Mouse (Mus musculus): ENCODE data around the gene Olfr1256. TPM values are rescaled to one million over a fixed set of nuclear protein-coding genes. Genes with fewer than 3 reads are reported as not detected.

The Olfr1256 gene
- total RNA-seq (2014; fragmentation: Nextera tagmentation) (not detected in 2 replicates), total RNA-seq (2017) (not detected in 2 replicates)

DNA sequence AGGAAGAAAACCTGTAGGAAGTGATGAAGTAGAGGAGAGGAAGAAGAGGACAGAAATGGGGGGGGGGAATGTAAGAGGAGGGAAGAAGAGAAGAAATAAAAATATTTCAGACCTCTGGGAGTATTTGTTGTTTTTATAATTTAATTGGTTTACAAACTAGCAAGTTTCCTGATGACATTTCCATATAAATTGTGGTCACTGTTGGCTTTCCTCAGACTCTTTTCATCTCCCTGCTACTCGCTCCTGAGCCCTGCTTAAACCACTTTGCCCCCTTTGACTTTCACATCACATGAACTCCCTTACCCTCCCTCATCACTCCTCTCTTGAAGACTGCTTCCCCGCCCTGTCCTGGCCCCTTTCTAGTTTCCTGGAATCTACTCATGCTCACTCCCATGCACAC lies at the start of gene Olfr1256:
Gene Olfr1256, minus strand, starts transcription at position 101 of the 400 bp plus-strand sequence.
- no peak for ATAC-seq (replicated peaks; ENCODE audit: low FRiP score, low TSS enrichment, poor library complexity, severe bottlenecking)

DNA sequence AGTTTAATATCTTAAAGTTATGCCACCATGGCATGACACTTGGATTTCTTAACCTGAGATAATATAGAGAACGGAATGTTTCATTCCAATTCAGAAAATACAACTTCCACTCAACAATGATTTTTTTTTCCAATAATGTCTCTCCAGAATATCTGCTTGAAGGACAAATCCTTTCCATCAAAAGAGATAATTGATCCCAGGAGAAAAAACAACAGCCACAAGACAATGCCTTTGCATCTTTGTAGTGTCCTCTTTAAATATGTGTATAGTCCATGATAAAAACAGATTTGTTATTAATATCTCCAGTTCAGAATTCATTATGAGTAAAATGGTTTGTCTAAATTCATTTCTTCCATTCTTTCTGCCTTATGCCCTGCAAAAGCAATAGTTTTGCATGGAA lies 36.8 kb upstream of the Olfr1256 start, which contains the start of gene Olfr1257:
Gene Olfr1257, plus strand, starts transcription at position 301 of the 400 bp plus-strand sequence.
- ATAC-seq (replicated peaks; ENCODE audit: low FRiP score, low TSS enrichment, poor library complexity, severe bottlenecking) = no peak

GRCm38 (mm10) chr2:89849230-89849629 lies 7.9 kb upstream of the Olfr1256 start:
- no peak for ATAC-seq (replicated peaks; ENCODE audit: low FRiP score, low TSS enrichment, poor library complexity, severe bottlenecking)

GRCm38 (mm10) chr2:89848105-89848504 lies 6.8 kb upstream of the Olfr1256 start, which contains the start of gene Olfr48:
Gene Olfr48, minus strand, starts transcription at chr2:89848205.
- no peak for ATAC-seq (replicated peaks; ENCODE audit: low FRiP score, low TSS enrichment, poor library complexity, severe bottlenecking)

DNA sequence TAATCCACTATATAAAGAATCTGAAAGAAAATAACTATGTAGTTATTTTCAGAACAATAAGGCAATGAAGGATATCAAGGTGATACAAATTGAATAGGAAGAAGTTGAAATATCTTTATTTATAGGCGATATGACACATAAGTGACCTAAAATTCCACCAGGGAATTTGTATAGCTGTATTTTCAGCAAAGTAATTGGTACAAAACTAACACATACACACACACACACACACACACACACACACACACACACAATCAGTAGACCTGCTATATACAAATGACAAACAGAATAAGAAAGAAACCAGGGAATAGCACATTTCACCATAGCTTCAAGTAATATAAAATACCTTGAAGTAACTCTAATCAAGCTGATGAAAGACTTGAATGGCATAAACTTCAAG lies 21.1 kb downstream of the Olfr1256 start:
- ATAC-seq (replicated peaks; ENCODE audit: low FRiP score, low TSS enrichment, poor library complexity, severe bottlenecking) = no peak

DNA sequence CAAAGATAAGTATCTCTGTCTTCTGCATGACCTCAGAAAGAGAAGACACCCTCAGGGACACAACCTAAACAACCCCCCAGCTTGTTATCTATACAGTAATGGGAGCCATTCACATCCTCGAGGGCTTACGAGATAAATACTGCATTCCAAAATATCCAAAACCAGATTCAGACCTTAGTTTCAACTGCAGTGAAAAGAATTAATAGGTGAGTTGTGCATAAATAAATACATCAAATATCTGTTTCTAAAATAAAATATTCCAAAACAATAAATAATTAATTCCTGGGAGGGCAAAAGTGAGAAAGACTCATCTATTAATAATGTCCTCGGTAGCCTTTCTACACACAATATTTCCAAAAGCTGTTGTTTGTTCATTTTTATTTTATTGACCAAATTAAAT lies 29.6 kb downstream of the Olfr1256 start, which contains the start of gene Olfr1255:
Gene Olfr1255, plus strand, starts transcription at position 301 of the 400 bp plus-strand sequence.
- no peak for ATAC-seq (replicated peaks; ENCODE audit: low FRiP score, low TSS enrichment, poor library complexity, severe bottlenecking)

DNA sequence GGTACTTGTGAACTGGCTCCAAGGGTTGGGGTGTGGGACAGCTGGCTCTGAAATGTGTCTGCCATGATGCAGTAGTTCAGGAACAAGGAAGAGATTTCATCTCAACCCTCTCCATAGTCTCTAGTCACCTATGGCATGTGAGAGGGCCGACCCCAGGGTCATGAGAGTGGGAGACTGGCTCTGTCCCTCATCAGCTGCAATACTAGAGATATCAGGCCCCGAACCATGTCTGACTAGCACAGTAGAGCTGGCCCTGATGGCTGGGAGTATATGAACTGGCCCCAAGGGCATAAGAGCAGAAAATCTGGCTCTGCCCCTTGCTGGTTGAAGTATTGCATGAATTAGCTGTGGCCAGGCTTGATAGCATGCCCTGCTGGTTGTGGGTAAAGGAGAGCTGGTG lies 30.6 kb downstream of the Olfr1256 start:
- ATAC-seq (replicated peaks; ENCODE audit: low FRiP score, low TSS enrichment, poor library complexity, severe bottlenecking) = no peak

- ATAC-seq (replicated peaks; ENCODE audit: low FRiP score, low TSS enrichment, poor library complexity, severe bottlenecking) = no peak
Measured at GRCm38 (mm10) chr2:89799583-89799982, 41.8 kb downstream of the Olfr1256 start.

- ATAC-seq (replicated peaks; ENCODE audit: low FRiP score, low TSS enrichment, poor library complexity, severe bottlenecking) = no peak
Measured at GRCm38 (mm10) chr2:89793519-89793918, 47.8 kb downstream of the Olfr1256 start, which contains the start of gene Olfr1254. Gene Olfr1254, minus strand, starts transcription at chr2:89793619.

Other genes with a start within 250 kb of the Olfr1256 start
- not detected in 2 replicates for gene Olfr1246, start 248.4 kb downstream of the Olfr1256 start, total RNA-seq (2014; fragmentation: Nextera tagmentation)
- not detected in 2 replicates for gene Olfr1246, start 248.4 kb downstream of the Olfr1256 start, total RNA-seq (2017)
- gene Olfr1247, start 227.4 kb downstream of the Olfr1256 start, total RNA-seq (2014; fragmentation: Nextera tagmentation) = not detected in 2 replicates
- gene Olfr1247, start 227.4 kb downstream of the Olfr1256 start, total RNA-seq (2017) = not detected in 2 replicates
- not detected in 2 replicates for gene Olfr1248, start 223.3 kb downstream of the Olfr1256 start, total RNA-seq (2014; fragmentation: Nextera tagmentation)
- gene Olfr1248, start 223.3 kb downstream of the Olfr1256 start, total RNA-seq (2017) = not detected in 2 replicates
- not detected in 2 replicates for gene Olfr1249, start 206.6 kb downstream of the Olfr1256 start, total RNA-seq (2014; fragmentation: Nextera tagmentation)
- not detected in 2 replicates for gene Olfr1249, start 206.6 kb downstream of the Olfr1256 start, total RNA-seq (2017)
- not detected in 2 replicates for gene Olfr1250, start 180.1 kb downstream of the Olfr1256 start, total RNA-seq (2014; fragmentation: Nextera tagmentation)
- gene Olfr1250, start 180.1 kb downstream of the Olfr1256 start, total RNA-seq (2017) = not detected in 2 replicates
- gene Olfr1251, start 169.6 kb downstream of the Olfr1256 start, total RNA-seq (2014; fragmentation: Nextera tagmentation) = not detected in 2 replicates
- gene Olfr1251, start 169.6 kb downstream of the Olfr1256 start, total RNA-seq (2017) = not detected in 2 replicates
- not detected in 2 replicates for gene Olfr1252, start 116.5 kb downstream of the Olfr1256 start, total RNA-seq (2014; fragmentation: Nextera tagmentation)
- not detected in 2 replicates for gene Olfr1252, start 116.5 kb downstream of the Olfr1256 start, total RNA-seq (2017)
- gene Olfr1253, start 84.5 kb downstream of the Olfr1256 start, total RNA-seq (2014; fragmentation: Nextera tagmentation) = not detected in 2 replicates
- not detected in 2 replicates for gene Olfr1253, start 84.5 kb downstream of the Olfr1256 start, total RNA-seq (2017)
- gene Olfr1254, start 47.9 kb downstream of the Olfr1256 start, total RNA-seq (2014; fragmentation: Nextera tagmentation) = not detected in 2 replicates
- not detected in 2 replicates for gene Olfr1254, start 47.9 kb downstream of the Olfr1256 start, total RNA-seq (2017)
- not detected in 2 replicates for gene Olfr1255, start 29.5 kb downstream of the Olfr1256 start, total RNA-seq (2014; fragmentation: Nextera tagmentation)
- not detected in 2 replicates for gene Olfr1255, start 29.5 kb downstream of the Olfr1256 start, total RNA-seq (2017)
- not detected in 2 replicates for gene Olfr48, start 6.7 kb upstream of the Olfr1256 start, total RNA-seq (2014; fragmentation: Nextera tagmentation)
- not detected in 2 replicates for gene Olfr48, start 6.7 kb upstream of the Olfr1256 start, total RNA-seq (2017)
- not detected in 2 replicates for gene Olfr1257, start 36.9 kb upstream of the Olfr1256 start, total RNA-seq (2014; fragmentation: Nextera tagmentation)
- not detected in 2 replicates for gene Olfr1257, start 36.9 kb upstream of the Olfr1256 start, total RNA-seq (2017)
- not detected in 2 replicates for gene Olfr1258, start 85.8 kb upstream of the Olfr1256 start, total RNA-seq (2014; fragmentation: Nextera tagmentation)
- gene Olfr1258, start 85.8 kb upstream of the Olfr1256 start, total RNA-seq (2017) = not detected in 2 replicates
- not detected in 2 replicates for gene Olfr1259, start 107.1 kb upstream of the Olfr1256 start, total RNA-seq (2014; fragmentation: Nextera tagmentation)
- gene Olfr1259, start 107.1 kb upstream of the Olfr1256 start, total RNA-seq (2017) = not detected in 2 replicates
- not detected in 2 replicates for gene Olfr1260, start 132.8 kb upstream of the Olfr1256 start, total RNA-seq (2014; fragmentation: Nextera tagmentation)
- not detected in 2 replicates for gene Olfr1260, start 132.8 kb upstream of the Olfr1256 start, total RNA-seq (2017)
- gene Olfr1261, start 149.7 kb upstream of the Olfr1256 start, total RNA-seq (2014; fragmentation: Nextera tagmentation) = not detected in 2 replicates
- not detected in 2 replicates for gene Olfr1261, start 149.7 kb upstream of the Olfr1256 start, total RNA-seq (2017)
- gene Olfr1262, start 158.6 kb upstream of the Olfr1256 start, total RNA-seq (2014; fragmentation: Nextera tagmentation) = not detected in 2 replicates
- gene Olfr1262, start 158.6 kb upstream of the Olfr1256 start, total RNA-seq (2017) = not detected in 2 replicates
- gene Olfr1263, start 170.6 kb upstream of the Olfr1256 start, total RNA-seq (2014; fragmentation: Nextera tagmentation) = not detected in 2 replicates
- gene Olfr1263, start 170.6 kb upstream of the Olfr1256 start, total RNA-seq (2017) = not detected in 2 replicates
- gene Olfr1264, start 184.0 kb upstream of the Olfr1256 start, total RNA-seq (2014; fragmentation: Nextera tagmentation) = not detected in 2 replicates
- gene Olfr1264, start 184.0 kb upstream of the Olfr1256 start, total RNA-seq (2017) = not detected in 2 replicates
- not detected in 2 replicates for gene Olfr1265, start 193.8 kb upstream of the Olfr1256 start, total RNA-seq (2014; fragmentation: Nextera tagmentation)
- not detected in 2 replicates for gene Olfr1265, start 193.8 kb upstream of the Olfr1256 start, total RNA-seq (2017)
- gene Olfr140, start 222.0 kb upstream of the Olfr1256 start, total RNA-seq (2014; fragmentation: Nextera tagmentation) = not detected in 2 replicates
- gene Olfr140, start 222.0 kb upstream of the Olfr1256 start, total RNA-seq (2017) = not detected in 2 replicates

Measured in megakaryocyte-erythroid progenitor cell, adult 5-6 weeks (primary cell).